Mouse (Mus musculus) embryonic facial prominence, embryonic 14.5 days (tissue): ENCODE measurements around the gene C9. TPM values are rescaled to one million over a fixed set of nuclear protein-coding genes. Genes with fewer than 3 reads are reported as not detected.
A peak's percentile ranks its signal among the peaks of the same experiment; 100 is the strongest.

ENCODE experiments used
- ATAC-seq: fragments of 200-750 bp; cut with Nextera tagmentation; 2 replicates; pipeline ENCODE4 v1.8.0; 2017; ENCODE audit warnings: low read depth, moderate number of reproducible peaks, moderate TSS enrichment
- DNase-seq: peaks from one replicate; pipeline ENCODE4 v3.0.0-alpha.2; 2015; ENCODE audit warnings: low spot score
- H3K27ac ChIP-seq: fragments of 300-500 bp; sonication (generic); replicated peaks from 2 replicates; pipeline ENCODE4 v1.5.1; 2014; ENCODE audit warnings: low read depth, mild to moderate bottlenecking, low read length, moderate library complexity
- H3K27me3 ChIP-seq: fragments of 300-500 bp; sonication (generic); replicated peaks from 2 replicates; pipeline ENCODE4 v1.6.1; 2014; ENCODE audit warnings: low read length; ENCODE audit not compliant: control insufficient read depth, insufficient read depth
- H3K36me3 ChIP-seq: fragments of 300-500 bp; sonication (generic); 2 replicates; pipeline ENCODE4 v1.6.1; 2014; ENCODE audit warnings: low read length, mixed read lengths; ENCODE audit not compliant: control insufficient read depth, insufficient read depth
- H3K4me1 ChIP-seq: fragments of 300-500 bp; sonication (generic); 2 replicates; pipeline ENCODE4 v1.6.1; 2014; ENCODE audit warnings: antibody characterized with exemption, low read length; ENCODE audit not compliant: control insufficient read depth, insufficient read depth
- H3K4me2 ChIP-seq: fragments of 300-500 bp; sonication (generic); 2 replicates; pipeline ENCODE4 v1.6.1; 2014; ENCODE audit warnings: low read depth, mild to moderate bottlenecking, low read length, moderate library complexity, mixed read lengths
- H3K4me3 ChIP-seq: fragments of 300-500 bp; sonication (generic); 2 replicates; pipeline ENCODE4 v1.5.1; 2014; ENCODE audit warnings: low read depth, mild to moderate bottlenecking, low read length
- H3K9ac ChIP-seq: fragments of 300-500 bp; sonication (generic); 2 replicates; pipeline ENCODE4 v1.6.1; 2014; ENCODE audit warnings: low read depth, mild to moderate bottlenecking, low read length, moderate library complexity, mixed read lengths
- H3K9me3 ChIP-seq: fragments of 300-500 bp; sonication (generic); 2 replicates; pipeline ENCODE4 v1.6.1; 2016; ENCODE audit warnings: low read length; ENCODE audit not compliant: control insufficient read depth
- WGBS: fragments of 180-500 bp; shearing (Covaris S2); extraction: QIAGEN DNeasy Blood & Tissue Kit; methylation state at CpG from one replicate; pipeline ENCODE4 v1.1.7; 2014; 5-methylcytosine and 5-hydroxymethylcytosine counted together
- polyA plus RNA-seq: library from polyadenylated mRNA; unstranded; fragments of >200 nt; fragmentation: Nextera tagmentation; extraction: Ambion mirVana; gene quantifications from 2 replicates; pipeline ENCODE4 v1.2.1, GENCODE M21; 2014

C9 gene
- polyA plus RNA-seq, result not detected in 2 replicates

DNA sequence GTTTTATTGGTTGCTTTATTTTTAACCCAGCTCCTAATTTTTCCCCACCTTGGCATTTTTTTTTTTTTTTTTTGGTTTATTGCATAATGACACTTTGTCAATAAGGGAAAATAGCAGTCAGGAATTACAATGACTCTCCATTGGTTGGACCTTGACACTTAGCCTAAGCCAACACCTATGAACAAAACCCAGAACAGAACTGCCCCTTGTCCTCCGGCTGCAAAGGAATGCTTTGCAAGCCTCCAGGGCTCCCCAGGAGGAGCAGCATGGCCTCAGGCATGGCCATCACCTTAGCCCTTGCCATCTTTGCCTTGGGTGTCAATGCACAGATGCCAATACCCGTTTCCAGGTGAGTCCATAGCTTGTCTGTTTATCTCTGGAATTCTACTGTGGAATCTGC lies at the start of gene C9:
Gene C9, plus strand, starts transcription at position 193 of the 400 bp plus-strand sequence.
- no peak for DNase-seq
- no peak for ATAC-seq
- Histone ChIP-seq H3K4me3 (no peak within 1 kb of the TSS), H3K9me3 (no peaks in the 10 kb centered on the region), H3K27ac (no peak within 1 kb of the TSS), H3K4me1 (peaks cover 3% of the 10 kb centered on the region; the same call in 1 of the 2 replicates), H3K36me3 (0 out of 2 replicates have a peak, but pooled peaks cover 3% of the 10 kb centered on the region), H3K27me3 (no peaks in the 10 kb centered on the region), H3K4me2 (no peak within 1 kb of the TSS), H3K9ac (no peak within 1 kb of the TSS)
- WGBS, result 54% methylated on average over 2 of the region's 2 CpGs

DNA sequence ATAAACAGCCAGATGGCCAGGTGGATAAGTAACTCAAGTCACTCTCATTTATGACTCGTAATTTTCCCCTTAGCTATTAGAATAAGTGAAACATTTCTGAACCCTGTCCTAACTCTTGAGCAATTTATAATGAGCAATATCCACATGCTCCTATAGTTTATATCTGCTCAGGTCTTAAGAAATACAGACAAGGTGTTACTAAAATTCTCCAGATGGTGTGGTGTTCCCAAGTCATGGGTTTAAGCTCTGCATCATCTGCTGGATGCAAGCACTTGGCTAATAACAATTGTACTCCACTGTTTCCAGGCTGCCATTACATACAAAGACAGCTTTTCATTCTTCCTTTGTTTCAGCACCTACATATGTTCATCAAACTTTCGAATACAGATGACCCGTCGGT lies 46.9 kb upstream of the C9 start:
- Histone ChIP-seq H3K27me3 (no peaks in the 10 kb centered on the region), H3K27ac (no peak overlapping the region), H3K4me1 (no peaks in the 10 kb centered on the region), H3K9me3 (no peaks in the 10 kb centered on the region), H3K4me3 (no peak overlapping the region), H3K36me3 (peaks cover 18% of the 10 kb centered on the region; the same call in 1 of the 2 replicates), H3K9ac (no peak overlapping the region), H3K4me2 (no peak overlapping the region)
- ATAC-seq, result no peak
- no peak for DNase-seq
- WGBS, result 86% methylated on average over 4 of the region's 4 CpGs

DNA sequence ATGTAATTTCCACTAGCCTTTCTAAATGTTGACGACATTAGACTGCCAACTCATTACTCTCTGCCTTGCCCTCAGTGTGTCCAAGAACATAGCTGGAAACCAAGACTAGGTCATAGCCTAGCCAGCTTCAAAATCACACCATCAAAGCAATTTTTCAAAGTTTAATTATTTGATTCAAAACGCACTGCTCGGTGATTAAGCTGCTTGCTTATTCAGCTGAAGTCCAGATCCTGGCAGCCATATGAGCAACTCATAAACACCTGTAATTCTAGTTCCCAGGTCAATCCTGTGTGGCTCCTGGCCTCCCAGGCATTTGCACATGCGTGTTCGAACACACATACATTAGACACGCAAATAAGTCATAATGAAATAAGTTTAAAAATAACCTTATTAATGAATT lies 46.2 kb upstream of the C9 start:
- 86% methylated on average over 6 of the region's 6 CpGs for WGBS
- no peak overlapping the region for H3K27ac ChIP-seq
- DNase-seq, result no peak
- no peak overlapping the region for H3K4me3 ChIP-seq
- no peak overlapping the region for H3K4me2 ChIP-seq
- no peak overlapping the region for H3K9ac ChIP-seq
- peaks cover 13% of the 10 kb centered on the region; the same call in 1 of the 2 replicates for H3K36me3 ChIP-seq
- H3K27me3 ChIP-seq, result no peaks in the 10 kb centered on the region
- no peak for ATAC-seq
- H3K4me1 ChIP-seq, result no peaks in the 10 kb centered on the region
- H3K9me3 ChIP-seq, result no peaks in the 10 kb centered on the region

DNA sequence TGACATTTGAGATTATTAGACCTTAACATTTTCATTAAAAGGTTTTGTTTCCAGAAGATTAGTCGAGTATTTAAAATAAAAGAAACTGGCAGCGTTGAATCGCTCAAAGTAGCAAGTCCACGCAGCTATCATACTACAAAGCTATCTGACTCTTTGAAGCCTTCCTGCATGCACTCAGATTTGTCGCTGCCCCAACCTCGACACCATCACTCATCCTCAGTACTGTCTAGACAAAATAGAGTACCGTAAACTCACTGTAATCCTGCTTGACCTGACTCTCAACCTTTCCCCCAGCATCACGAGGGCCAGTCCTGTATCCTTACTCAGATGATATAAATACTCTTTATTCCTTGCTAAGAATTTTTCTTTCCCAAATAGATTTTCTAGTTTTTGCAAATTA lies 45.0 kb upstream of the C9 start:
- DNase-seq, result no peak
- Histone ChIP-seq H3K36me3 (peaks cover 7% of the 10 kb centered on the region; the same call in 1 of the 2 replicates), H3K9ac (no peak overlapping the region), H3K27ac (no peak overlapping the region), H3K9me3 (no peaks in the 10 kb centered on the region), H3K4me1 (no peaks in the 10 kb centered on the region), H3K4me3 (no peak overlapping the region), H3K4me2 (no peak overlapping the region), H3K27me3 (no peaks in the 10 kb centered on the region)
- WGBS, result 76% methylated on average over 8 of the region's 8 CpGs
- no peak for ATAC-seq

DNA sequence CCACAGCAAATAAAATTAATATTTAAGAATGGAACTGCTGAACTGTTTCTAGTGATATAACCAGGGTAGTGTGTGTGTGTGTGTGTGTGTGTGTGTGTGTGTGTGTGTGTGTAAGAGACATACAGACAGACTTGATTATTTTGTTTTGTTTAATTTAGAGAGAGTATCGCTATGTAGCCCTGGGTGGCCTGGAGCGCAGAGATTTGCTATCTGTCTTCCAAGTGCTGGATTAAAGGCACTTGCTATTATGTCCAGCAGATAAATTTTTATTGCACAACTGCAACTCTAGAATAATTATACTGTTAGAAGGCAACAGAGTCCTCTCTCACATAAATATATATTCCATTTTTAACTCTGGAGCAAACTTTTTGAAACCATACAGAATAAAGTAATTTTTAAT lies 42.7 kb upstream of the C9 start:
- Histone ChIP-seq H3K4me2 (no peak overlapping the region), H3K9me3 (no peaks in the 10 kb centered on the region), H3K4me1 (no peaks in the 10 kb centered on the region), H3K36me3 (0 out of 2 replicates have a peak, but pooled peaks cover 3% of the 10 kb centered on the region), H3K27ac (no peak overlapping the region), H3K27me3 (no peaks in the 10 kb centered on the region), H3K4me3 (no peak overlapping the region), H3K9ac (no peak overlapping the region)
- ATAC-seq (no peak), DNase-seq (no peak)
- 89% methylated on average over 2 of the region's 2 CpGs for WGBS

DNA sequence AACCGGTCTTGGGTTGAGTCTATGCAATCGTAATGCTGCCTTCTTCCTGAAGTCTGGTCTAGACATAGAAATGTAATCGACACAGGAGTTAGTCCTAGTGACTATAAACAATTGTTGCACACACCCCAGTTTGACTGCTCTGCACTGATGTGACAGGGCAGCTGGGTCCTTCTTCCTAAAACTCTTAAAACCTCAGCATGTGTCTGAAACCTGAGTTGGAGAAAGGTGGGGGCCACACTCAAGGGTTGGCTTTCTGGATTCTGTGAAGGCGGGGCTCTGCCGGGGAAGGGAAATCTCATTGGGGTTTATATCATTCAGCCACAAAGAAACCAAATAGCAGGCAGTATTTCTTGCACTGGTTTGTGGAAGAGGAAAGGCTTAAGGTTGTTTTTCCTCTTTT lies 41.0 kb upstream of the C9 start:
- no peak overlapping the region for H3K4me2 ChIP-seq
- H3K4me1 ChIP-seq, result no peaks in the 10 kb centered on the region
- 0 out of 2 replicates have a peak overlapping the region, but pooled peaks have one; percentile 45 for H3K27ac ChIP-seq
- peak; percentile 87 for ATAC-seq
- H3K9ac ChIP-seq, result no peak overlapping the region
- peak; percentile 69 for DNase-seq
- H3K9me3 ChIP-seq, result no peaks in the 10 kb centered on the region
- H3K4me3 ChIP-seq, result no peak overlapping the region
- H3K27me3 ChIP-seq, result no peaks in the 10 kb centered on the region
- H3K36me3 ChIP-seq, result 0 out of 2 replicates have a peak, but pooled peaks cover 3% of the 10 kb centered on the region
- WGBS, result 66% methylated on average over 5 of the region's 5 CpGs

DNA sequence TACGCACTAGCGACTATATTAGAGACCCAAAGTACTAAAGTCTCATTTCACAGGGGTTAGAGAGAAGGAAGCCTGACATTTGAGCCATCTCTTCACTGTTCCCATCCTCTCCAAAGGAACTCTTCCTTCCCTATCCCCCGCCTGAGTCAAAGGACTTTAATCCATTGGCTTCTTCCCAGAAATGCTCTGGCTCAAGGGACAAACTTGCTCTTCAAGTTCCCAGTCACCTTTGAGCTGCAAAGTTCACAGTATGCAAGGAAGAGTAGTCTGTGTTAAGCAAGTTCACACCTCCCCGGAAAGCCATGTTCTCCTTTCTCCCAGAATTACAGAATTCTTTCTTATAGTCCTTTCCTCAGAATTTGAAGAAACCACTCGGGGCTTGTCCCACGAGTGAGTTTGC lies 38.4 kb upstream of the C9 start:
- Histone ChIP-seq H3K4me2 (no peak overlapping the region), H3K27me3 (no peaks in the 10 kb centered on the region), H3K36me3 (0 out of 2 replicates have a peak, but pooled peaks cover 7% of the 10 kb centered on the region), H3K9me3 (no peaks in the 10 kb centered on the region), H3K4me3 (no peak overlapping the region), H3K27ac (no peak overlapping the region), H3K9ac (no peak overlapping the region), H3K4me1 (no peaks in the 10 kb centered on the region)
- ATAC-seq (no peak), DNase-seq (no peak)
- 81% methylated on average over 6 of the region's 6 CpGs for WGBS

DNA sequence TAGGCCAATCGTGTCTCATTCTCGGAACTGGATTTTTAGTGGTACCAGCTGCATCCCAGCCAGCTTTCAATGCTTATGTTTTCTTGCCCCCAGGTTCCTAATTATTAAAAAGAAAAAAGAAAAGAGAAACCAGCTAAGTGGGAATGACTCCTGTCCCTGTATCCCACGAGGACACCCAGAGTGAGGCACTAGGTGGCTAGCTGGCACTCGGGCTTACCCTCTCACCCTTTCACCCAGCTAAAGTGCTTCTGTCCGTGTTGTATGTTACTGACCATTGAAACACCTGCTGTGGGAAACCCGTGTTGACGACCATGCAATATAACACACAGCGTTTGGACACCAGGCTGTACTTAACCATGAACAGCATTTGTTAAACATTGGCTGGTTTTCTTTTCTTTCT lies 36.1 kb upstream of the C9 start:
- 80% methylated on average over 8 of the region's 8 CpGs for WGBS

DNA sequence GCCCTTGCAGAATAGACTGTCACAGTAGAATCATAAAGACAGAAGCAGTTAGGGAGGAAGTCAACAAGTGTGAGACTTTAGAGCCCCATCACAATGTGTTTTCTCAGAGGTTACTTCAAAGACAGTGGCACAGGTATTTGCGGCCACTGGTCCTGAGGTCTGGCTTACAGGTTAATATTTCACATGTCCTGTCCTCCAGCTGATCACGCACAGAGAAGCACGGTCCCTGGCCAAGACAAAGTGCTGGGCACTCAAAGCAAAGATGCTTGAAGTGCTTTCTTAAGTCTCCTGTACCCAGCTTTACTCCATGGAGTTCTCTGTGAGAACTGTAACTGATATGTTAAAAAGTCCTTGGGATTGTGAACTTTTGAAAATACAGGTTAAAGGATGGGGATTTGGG lies 35.0 kb upstream of the C9 start:
- Histone ChIP-seq H3K4me3 (no peak overlapping the region), H3K27me3 (no peaks in the 10 kb centered on the region), H3K9me3 (no peaks in the 10 kb centered on the region), H3K4me2 (no peak overlapping the region), H3K9ac (no peak overlapping the region), H3K36me3 (0 out of 2 replicates have a peak, but pooled peaks cover 10% of the 10 kb centered on the region), H3K4me1 (no peaks in the 10 kb centered on the region), H3K27ac (no peak overlapping the region)
- 89% methylated on average over 3 of the region's 3 CpGs for WGBS
- no peak for DNase-seq
- no peak for ATAC-seq

More for the DNA sequence above, 36.1 kb upstream of the C9 start:
- ATAC-seq (no peak), DNase-seq (no peak)
- Histone ChIP-seq H3K36me3 (0 out of 2 replicates have a peak, but pooled peaks cover 10% of the 10 kb centered on the region), H3K4me1 (no peaks in the 10 kb centered on the region), H3K9ac (no peak overlapping the region), H3K27ac (no peak overlapping the region), H3K27me3 (no peaks in the 10 kb centered on the region), H3K4me2 (no peak overlapping the region), H3K9me3 (no peaks in the 10 kb centered on the region), H3K4me3 (no peak overlapping the region)
